Mouse (Mus musculus): ENCODE data around the gene Msi2. TPM values are rescaled to one million over a fixed set of nuclear protein-coding genes. Genes with fewer than 3 reads are reported as not detected.
A peak's percentile ranks its signal among the peaks of the same experiment; 100 is the strongest.

Msi2 gene
- polyA plus RNA-seq, 1 experiment from 2014 or later, result 15.9 TPM

DNA sequence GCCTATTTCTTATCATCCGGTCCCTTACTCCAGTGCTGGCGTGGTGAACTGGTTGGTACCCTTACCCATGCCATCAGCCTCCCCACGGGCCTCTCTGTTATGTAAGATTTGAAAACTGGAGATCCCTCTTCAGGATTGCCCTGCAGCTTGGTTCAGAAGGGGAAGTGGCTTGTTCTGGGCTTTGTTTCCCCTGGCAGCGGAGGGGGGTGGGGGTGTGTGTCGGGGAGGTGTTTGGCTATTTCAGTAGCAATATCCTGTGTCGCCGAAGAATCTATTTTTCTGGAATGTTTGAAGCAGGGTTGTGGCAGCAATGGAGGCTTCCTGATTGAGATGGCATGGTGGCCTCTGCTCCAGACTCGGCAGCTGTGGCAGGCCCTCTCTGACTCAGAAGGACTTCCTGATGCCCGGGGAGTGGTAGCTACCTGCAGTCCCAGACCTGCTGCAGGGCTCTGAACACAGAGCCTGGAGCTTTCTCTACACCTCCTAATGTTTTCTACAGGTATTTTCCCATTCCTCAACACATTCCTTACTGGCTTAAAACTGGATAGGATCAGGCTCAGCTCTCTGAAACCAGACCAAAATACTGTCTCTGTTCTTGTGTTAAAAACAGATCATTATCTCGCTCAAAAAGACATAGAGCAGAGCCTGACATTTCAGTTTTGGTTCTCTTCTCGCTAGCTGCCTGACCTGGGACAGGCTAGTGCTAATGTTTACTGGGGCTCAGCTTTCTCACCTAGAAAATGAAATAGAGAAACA, 104.4 kb downstream of the Msi2 start:
- no peaks in the 10 kb centered on the region for H3K9me3 ChIP-seq
- peaks cover 8% of the 10 kb centered on the region; the same call in 1 of the 2 replicates for H3K36me3 ChIP-seq
- no peak for DNase-seq (ENCODE audit: low spot score)
- H3K27me3 ChIP-seq (ENCODE audit: insufficient read depth, poor library complexity, severe bottlenecking), result no peaks in the 10 kb centered on the region
- H3K27ac ChIP-seq, result peak overlapping the region; percentile 69
- peaks cover 66% of the 10 kb centered on the region for H3K4me1 ChIP-seq
- 36% methylated on average over 11 of the region's 11 CpGs for WGBS
- H3K4me3 ChIP-seq, result no peak overlapping the region

DNA sequence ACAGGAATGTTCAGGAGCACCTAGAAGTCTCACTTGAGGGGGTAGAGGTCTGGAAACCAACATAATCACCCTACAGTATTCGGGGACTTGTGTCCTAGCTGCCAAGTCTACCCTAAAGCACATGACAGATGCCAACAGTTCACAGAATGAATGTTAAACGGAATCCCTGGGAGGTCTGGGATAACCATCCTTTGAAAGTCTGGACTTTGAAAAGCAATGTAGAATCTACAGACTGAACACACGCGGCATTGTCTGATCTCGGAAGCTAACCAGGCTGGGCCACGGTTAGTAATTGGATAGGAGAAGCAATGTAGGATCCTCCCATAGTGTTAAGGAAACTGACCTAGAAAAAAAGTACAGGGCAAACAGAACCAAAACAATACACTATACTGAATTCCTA, 105.3 kb downstream of the Msi2 start:
- no peak overlapping the region for H3K4me3 ChIP-seq
- H3K36me3 ChIP-seq, result peaks cover 8% of the 10 kb centered on the region; the same call in 1 of the 2 replicates
- DNase-seq (ENCODE audit: low spot score), result no peak
- 80% methylated on average over 6 of the region's 6 CpGs for WGBS
- no peaks in the 10 kb centered on the region for H3K27me3 ChIP-seq (ENCODE audit: insufficient read depth, poor library complexity, severe bottlenecking)
- H3K4me1 ChIP-seq, result peaks cover 65% of the 10 kb centered on the region
- H3K9me3 ChIP-seq, result no peaks in the 10 kb centered on the region
- no peak overlapping the region; the same call in 1 of the 2 replicates for H3K27ac ChIP-seq

DNA sequence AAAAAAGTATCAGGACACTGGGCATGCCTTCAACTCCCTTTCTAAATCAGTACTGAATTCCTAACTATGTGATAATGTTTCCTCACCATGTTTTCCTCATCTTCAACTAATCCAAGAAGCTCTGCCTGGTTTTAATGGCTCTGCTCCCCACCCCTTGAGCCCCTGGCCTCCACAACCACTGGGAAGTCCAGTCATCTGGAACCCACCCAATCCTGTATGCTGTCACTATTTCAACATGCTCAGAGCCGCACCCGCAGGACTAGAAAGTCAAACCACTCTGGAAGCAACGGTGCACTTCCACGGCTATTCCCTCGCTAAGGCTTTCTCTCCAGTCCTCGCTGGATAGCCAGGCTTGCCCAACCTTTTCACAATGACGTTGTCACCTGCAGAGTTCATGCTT, 106.2 kb downstream of the Msi2 start:
- Histone ChIP-seq H3K27me3 (ENCODE audit: insufficient read depth, poor library complexity, severe bottlenecking) (no peaks in the 10 kb centered on the region), H3K36me3 (peaks cover 8% of the 10 kb centered on the region; the same call in 1 of the 2 replicates), H3K4me1 (peaks cover 69% of the 10 kb centered on the region), H3K27ac (no peak overlapping the region), H3K4me3 (no peak overlapping the region), H3K9me3 (no peaks in the 10 kb centered on the region)
- 93% methylated on average over 7 of the region's 7 CpGs for WGBS
- DNase-seq (ENCODE audit: low spot score), result no peak

DNA sequence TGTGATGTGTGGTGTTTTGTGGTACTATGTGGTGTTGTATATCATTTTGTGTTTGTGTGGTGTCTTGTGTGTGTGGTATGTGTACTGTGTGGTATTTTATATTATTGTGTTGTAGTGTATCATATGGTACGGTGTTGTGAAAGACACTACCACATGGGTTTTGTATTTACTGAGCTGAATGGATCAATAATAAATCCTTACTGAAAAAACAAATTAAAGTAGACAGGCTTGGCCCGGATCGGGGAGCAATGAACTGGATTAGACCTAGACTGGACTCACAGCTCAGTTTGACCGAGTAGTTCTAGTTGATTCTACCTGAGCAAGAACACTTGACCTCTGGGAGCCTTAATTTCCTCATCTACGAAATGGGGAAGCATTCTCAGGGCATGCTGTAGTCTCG, 107.5 kb downstream of the Msi2 start:
- Histone ChIP-seq H3K27me3 (ENCODE audit: insufficient read depth, poor library complexity, severe bottlenecking) (no peaks in the 10 kb centered on the region), H3K9me3 (no peaks in the 10 kb centered on the region), H3K36me3 (peaks cover 8% of the 10 kb centered on the region; the same call in 1 of the 2 replicates), H3K27ac (no peak overlapping the region), H3K4me3 (no peak overlapping the region), H3K4me1 (peaks cover 83% of the 10 kb centered on the region)
- DNase-seq (ENCODE audit: low spot score), result no peak
- 96% methylated on average over 6 of the region's 6 CpGs for WGBS

DNA sequence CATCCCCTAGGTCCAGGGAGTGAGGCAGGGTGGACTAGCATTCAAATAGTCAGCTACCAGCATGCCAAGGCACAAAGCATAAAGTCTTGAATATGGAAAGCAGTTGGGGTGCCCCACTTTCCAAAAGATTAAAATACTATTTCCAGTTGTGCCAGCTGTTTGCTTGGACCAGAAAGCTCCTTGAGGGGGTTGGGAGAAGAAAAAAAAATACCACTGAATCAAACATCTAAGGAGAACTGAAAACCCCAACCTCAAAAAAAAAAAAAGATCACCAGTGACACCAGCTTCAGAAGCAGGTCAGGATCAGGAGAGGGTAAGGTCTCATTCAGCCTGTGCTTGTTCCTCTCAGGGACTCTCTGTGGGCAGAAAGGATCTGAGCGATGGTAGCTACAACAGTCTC, 108.2 kb downstream of the Msi2 start:
- 97% methylated on average over 1 of the region's 1 CpGs for WGBS
- no peak overlapping the region for H3K4me3 ChIP-seq
- H3K4me1 ChIP-seq, result peaks cover 84% of the 10 kb centered on the region
- no peak for DNase-seq (ENCODE audit: low spot score)
- H3K27me3 ChIP-seq (ENCODE audit: insufficient read depth, poor library complexity, severe bottlenecking), result no peaks in the 10 kb centered on the region
- H3K36me3 ChIP-seq, result peaks cover 8% of the 10 kb centered on the region; the same call in 1 of the 2 replicates
- no peaks in the 10 kb centered on the region for H3K9me3 ChIP-seq
- H3K27ac ChIP-seq, result peak overlapping the region; percentile 23; the same call in 1 of the 2 replicates

DNA sequence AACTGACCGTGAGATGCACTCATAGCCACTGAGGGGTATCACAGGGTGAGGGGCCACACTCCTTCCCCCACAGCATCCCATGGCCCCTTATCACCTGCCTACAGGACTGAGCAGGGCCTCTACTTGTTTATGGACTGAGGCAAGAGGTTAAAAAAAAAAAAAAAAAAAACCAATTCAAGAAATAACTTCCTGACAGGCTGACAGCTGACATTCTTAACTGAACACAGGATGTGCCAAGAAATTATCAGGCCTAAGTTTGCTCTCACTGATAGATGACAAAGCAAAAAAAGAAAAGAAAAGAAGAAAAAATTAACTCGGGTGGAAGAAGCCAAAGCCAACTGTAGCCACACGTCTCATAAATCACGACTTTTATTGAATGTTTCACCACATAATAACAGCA, 109.7 kb downstream of the Msi2 start:
- H3K36me3 ChIP-seq, result peaks cover 15% of the 10 kb centered on the region
- peaks cover 84% of the 10 kb centered on the region for H3K4me1 ChIP-seq
- 56% methylated on average over 4 of the region's 4 CpGs for WGBS
- no peaks in the 10 kb centered on the region for H3K9me3 ChIP-seq
- H3K27ac ChIP-seq, result no peak overlapping the region
- DNase-seq (ENCODE audit: low spot score), result no peak
- H3K4me3 ChIP-seq, result no peak overlapping the region
- H3K27me3 ChIP-seq (ENCODE audit: insufficient read depth, poor library complexity, severe bottlenecking), result no peaks in the 10 kb centered on the region

DNA sequence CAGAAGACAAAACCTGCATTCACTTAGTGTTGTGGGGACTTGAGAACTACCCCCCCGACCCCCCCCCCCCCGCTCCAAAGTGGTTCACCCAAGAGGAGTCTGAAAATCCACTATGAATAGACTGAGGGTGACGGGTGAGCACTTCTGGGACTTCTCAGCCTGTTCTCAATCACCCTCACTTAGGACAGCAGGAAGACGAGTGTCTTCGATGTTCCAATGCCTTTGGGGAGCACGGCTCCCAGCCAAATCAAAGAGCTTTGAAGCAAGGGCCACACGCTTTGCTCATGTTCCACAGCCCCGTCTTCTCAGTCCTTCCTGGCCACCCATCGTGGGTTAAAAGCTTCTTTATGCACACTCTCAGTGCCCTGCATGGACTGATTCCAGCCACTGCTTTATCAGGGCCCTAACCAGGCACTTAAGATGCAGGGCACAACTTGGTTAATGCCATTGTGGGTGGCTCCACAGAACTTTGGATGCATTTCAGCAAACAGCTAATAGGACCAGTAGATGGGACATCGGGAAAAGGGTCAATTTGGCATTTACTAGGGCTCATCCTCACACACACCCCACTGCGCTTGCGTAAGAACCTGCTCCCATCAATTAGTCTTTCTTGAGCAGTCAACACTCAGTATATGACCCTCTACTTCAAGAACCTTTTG, 110.5 kb downstream of the Msi2 start:
- peak overlapping the region; percentile 56 for H3K27ac ChIP-seq
- H3K4me1 ChIP-seq, result peaks cover 84% of the 10 kb centered on the region
- peaks cover 21% of the 10 kb centered on the region for H3K36me3 ChIP-seq
- DNase-seq (ENCODE audit: low spot score), result no peak
- 63% methylated on average over 12 of the region's 12 CpGs for WGBS
- no peak overlapping the region for H3K4me3 ChIP-seq
- H3K9me3 ChIP-seq, result no peaks in the 10 kb centered on the region
- H3K27me3 ChIP-seq (ENCODE audit: insufficient read depth, poor library complexity, severe bottlenecking), result no peaks in the 10 kb centered on the region

DNA sequence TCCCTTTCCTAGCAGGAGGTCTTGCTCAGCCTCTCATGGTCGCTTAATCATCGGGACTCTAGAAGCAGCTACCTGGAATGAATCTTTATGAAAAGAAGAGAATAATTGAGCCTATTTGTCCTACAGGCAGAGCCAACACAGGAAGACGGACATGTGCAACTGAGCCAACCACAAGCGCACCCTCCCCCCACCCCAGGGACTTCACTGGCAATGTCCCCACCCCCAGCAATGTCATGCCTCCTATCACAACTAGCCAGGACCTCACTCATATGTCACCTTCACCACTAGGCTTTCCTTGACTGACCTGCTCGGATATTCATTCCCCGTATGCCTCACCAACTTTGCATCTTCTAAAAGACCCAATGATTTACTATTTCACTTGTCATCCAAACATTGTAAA, 112.5 kb downstream of the Msi2 start:
- H3K9me3 ChIP-seq, result no peaks in the 10 kb centered on the region
- DNase-seq (ENCODE audit: low spot score), result no peak
- WGBS, result 72% methylated on average over 6 of the region's 6 CpGs
- H3K36me3 ChIP-seq, result peaks cover 25% of the 10 kb centered on the region
- H3K4me1 ChIP-seq, result peaks cover 93% of the 10 kb centered on the region
- H3K4me3 ChIP-seq, result no peak overlapping the region
- peak overlapping the region; percentile 72 for H3K27ac ChIP-seq
- H3K27me3 ChIP-seq (ENCODE audit: insufficient read depth, poor library complexity, severe bottlenecking), result no peaks in the 10 kb centered on the region

DNA sequence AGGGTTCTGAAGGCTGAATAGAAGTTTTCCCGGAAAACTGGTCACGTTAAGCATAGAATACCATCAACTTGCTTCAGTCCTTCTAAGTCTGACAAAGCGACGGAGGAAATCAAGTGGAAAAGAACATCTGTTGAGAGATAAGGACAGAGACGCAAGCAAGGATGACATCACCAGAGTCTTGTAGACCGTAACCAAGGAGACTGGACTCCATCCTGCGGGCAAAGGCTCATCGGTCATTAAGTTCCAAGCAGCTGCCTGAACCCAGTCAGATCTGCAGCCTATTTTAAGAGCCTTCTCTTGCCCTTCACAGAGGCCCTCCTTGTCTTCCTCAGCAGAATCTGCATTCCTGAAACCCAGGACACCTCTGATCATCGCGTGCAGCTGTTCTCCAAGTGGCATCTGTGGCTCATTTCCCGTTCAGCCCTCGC, 113.2 kb downstream of the Msi2 start:
- peaks cover 97% of the 10 kb centered on the region for H3K4me1 ChIP-seq
- H3K36me3 ChIP-seq, result peaks cover 24% of the 10 kb centered on the region
- H3K27me3 ChIP-seq (ENCODE audit: insufficient read depth, poor library complexity, severe bottlenecking), result no peaks in the 10 kb centered on the region
- 15% methylated on average over 12 of the region's 12 CpGs for WGBS
- H3K9me3 ChIP-seq, result no peaks in the 10 kb centered on the region
- peak; percentile 90 for DNase-seq (ENCODE audit: low spot score)
- H3K4me3 ChIP-seq, result no peak overlapping the region
- H3K27ac ChIP-seq, result peak overlapping the region; percentile 72

DNA sequence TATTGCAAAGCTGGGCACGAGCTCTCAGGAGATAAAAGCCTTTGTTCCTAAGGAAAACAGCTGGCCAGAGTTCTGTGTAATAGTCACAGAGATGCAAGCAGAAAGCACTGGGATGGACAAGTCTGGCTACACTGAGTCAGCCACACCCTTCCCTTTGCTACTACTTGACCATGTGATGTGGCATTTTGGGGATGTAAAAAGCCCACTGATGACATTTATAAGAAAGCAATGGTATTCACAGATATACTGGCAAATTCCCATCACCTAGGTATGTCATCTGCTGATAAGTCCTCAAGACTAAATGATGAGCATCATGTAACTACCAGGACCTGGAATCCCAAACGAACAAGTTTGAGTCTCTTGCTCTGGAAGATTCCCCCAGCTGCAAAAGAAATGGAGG, 113.7 kb downstream of the Msi2 start:
- Histone ChIP-seq H3K36me3 (peaks cover 24% of the 10 kb centered on the region), H3K4me1 (peaks cover 98% of the 10 kb centered on the region)
- WGBS, result 52% methylated on average over 2 of the region's 2 CpGs

DNA sequence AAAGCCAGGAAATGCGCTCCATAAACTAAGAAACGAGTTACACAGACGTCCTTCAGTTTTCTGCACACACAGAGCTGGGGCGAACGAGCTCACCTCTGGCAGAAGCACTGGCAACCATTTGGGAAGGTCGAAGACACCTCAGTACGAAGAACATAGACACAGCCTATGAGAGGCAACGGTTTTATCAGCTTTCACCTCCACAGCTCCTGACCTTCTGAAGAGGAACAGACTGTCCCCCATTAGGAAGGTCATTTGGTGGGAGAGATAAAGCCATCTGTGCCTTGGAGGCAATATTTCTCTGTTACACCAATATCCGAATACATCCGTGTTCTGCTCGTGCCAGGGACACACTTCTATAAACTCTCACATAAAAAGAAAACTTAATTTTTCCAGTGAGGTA, 114.9 kb downstream of the Msi2 start:
- no peak overlapping the region for H3K4me3 ChIP-seq
- DNase-seq (ENCODE audit: low spot score), result no peak
- H3K4me1 ChIP-seq, result peaks cover 98% of the 10 kb centered on the region
- peak overlapping the region; percentile 49; the same call in 1 of the 2 replicates for H3K27ac ChIP-seq
- WGBS, result 54% methylated on average over 11 of the region's 11 CpGs
- no peaks in the 10 kb centered on the region for H3K27me3 ChIP-seq (ENCODE audit: insufficient read depth, poor library complexity, severe bottlenecking)
- no peaks in the 10 kb centered on the region for H3K9me3 ChIP-seq
- peaks cover 24% of the 10 kb centered on the region for H3K36me3 ChIP-seq

More for the DNA sequence above, 113.7 kb downstream of the Msi2 start:
- H3K27me3 ChIP-seq (ENCODE audit: insufficient read depth, poor library complexity, severe bottlenecking), result no peaks in the 10 kb centered on the region
- DNase-seq (ENCODE audit: low spot score), result no peak
- H3K27ac ChIP-seq, result peak overlapping the region; percentile 49
- H3K4me3 ChIP-seq, result no peak overlapping the region
- H3K9me3 ChIP-seq, result no peaks in the 10 kb centered on the region

DNA sequence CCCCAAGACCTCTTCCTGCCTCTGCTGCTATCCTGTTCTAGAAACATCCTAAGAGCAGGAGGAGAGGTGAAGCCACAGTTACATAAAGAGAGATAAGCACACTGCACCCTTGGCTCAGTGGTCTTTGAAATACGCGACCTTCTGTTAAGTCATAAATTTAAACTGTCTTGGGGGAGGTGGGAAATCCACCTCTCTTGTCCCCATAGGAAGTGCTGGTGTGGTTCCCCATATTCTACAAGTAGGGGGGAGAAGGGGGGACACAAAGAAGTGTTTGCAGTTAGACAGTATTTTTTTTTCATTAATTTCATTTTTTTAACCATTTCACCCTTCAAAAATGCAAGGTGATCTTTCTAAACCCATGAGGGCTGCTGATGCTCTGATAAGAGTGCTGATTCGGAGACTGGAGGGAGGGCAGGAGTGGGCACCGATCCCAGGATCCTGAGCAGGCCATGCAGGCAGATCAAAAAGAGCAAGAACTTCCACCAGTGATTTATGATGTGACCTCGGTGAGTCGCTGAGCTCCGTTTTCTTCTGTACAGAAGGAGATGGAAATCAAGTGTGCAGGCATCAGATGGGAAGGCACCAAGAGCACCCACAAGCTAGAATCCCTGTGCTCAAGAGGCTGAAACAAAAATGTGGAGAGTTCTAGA, 115.7 kb downstream of the Msi2 start:
- Histone ChIP-seq H3K36me3 (peaks cover 24% of the 10 kb centered on the region), H3K27me3 (ENCODE audit: insufficient read depth, poor library complexity, severe bottlenecking) (no peaks in the 10 kb centered on the region), H3K4me3 (no peak overlapping the region), H3K27ac (peak overlapping the region; percentile 59; the same call in 1 of the 2 replicates), H3K4me1 (peaks cover 98% of the 10 kb centered on the region), H3K9me3 (no peaks in the 10 kb centered on the region)
- 72% methylated on average over 7 of the region's 7 CpGs for WGBS
- DNase-seq (ENCODE audit: low spot score), result no peak

DNA sequence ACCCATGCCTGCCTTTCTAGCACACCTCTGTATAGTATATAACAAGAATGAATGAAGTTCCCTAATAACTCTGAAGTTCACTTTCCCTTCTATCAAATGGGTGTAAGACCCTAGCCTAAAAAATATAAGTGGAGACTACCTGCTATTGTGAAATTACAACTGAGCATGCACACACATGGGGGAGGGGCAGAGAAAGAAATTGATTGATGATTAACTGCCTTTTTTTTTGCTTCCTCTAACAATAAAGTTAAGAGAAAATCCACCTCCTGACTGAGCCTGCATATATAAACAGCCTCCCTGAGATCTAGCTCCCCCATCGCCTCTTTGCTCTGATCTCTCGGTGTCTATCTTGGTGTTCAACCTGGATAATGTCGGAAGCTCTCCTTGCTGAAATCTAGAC, 118.1 kb downstream of the Msi2 start:
- DNase-seq (ENCODE audit: low spot score), result no peak
- WGBS, result 73% methylated on average over 3 of the region's 3 CpGs
- Histone ChIP-seq H3K27me3 (ENCODE audit: insufficient read depth, poor library complexity, severe bottlenecking) (no peaks in the 10 kb centered on the region), H3K27ac (peak overlapping the region; percentile 67), H3K4me3 (no peak overlapping the region), H3K4me1 (peaks cover 90% of the 10 kb centered on the region), H3K9me3 (no peaks in the 10 kb centered on the region), H3K36me3 (peaks cover 24% of the 10 kb centered on the region)
